Mouse (Mus musculus) olfactory bulb, adult 2 months (tissue): ENCODE measurements around the gene Renbp. TPM values are rescaled to one million over a fixed set of nuclear protein-coding genes. Genes with fewer than 3 reads are reported as not detected.

Experiments
- H3K27ac ChIP-seq: fragments of 200-500 bp; 2 replicates; pipeline ENCODE4 v1.5.1; 2012; ENCODE audit warnings: low read depth, low read length; ENCODE audit not compliant: insufficient read depth
- H3K4me1 ChIP-seq: fragments of 200-500 bp; 2 replicates; pipeline ENCODE4 v1.6.1; 2012; ENCODE audit warnings: low read length; ENCODE audit not compliant: control insufficient read depth, insufficient read depth
- H3K4me3 ChIP-seq: fragments of 200-500 bp; 2 replicates; pipeline ENCODE4 v1.5.1; 2012; ENCODE audit warnings: mild to moderate bottlenecking, low read depth, low read length, moderate library complexity; ENCODE audit not compliant: insufficient read depth
- CTCF ChIP-seq: fragments of 200-500 bp; IDR thresholded peaks from 2 replicates; pipeline ENCODE4 v1.5.1; 2012; ENCODE audit warnings: low read depth, mild to moderate bottlenecking, low read length, moderate library complexity; ENCODE audit not compliant: insufficient read depth
- POLR2A ChIP-seq: fragments of 200-500 bp; IDR thresholded peaks from 2 replicates; pipeline ENCODE4 v1.6.1; 2012; ENCODE audit warnings: mild to moderate bottlenecking, low read depth, low read length, moderate library complexity; ENCODE audit not compliant: insufficient read depth
- WGBS: fragments of 180-500 bp; shearing (Covaris S2); methylation state at CpG from one replicate; pipeline ENCODE4 v1.1.7; 2018; 5-methylcytosine and 5-hydroxymethylcytosine counted together
- polyA plus RNA-seq: library from polyadenylated mRNA; stranded (reverse); fragments of >200 nt; gene quantifications from 2 replicates; pipeline ENCODE4 v1.2.4, GENCODE M21; 2012; ENCODE audit warnings: low replicate concordance; ENCODE audit not compliant: missing spikeins, insufficient read depth, insufficient read length

The Renbp gene
- polyA plus RNA-seq, 1 experiment = not detected

DNA sequence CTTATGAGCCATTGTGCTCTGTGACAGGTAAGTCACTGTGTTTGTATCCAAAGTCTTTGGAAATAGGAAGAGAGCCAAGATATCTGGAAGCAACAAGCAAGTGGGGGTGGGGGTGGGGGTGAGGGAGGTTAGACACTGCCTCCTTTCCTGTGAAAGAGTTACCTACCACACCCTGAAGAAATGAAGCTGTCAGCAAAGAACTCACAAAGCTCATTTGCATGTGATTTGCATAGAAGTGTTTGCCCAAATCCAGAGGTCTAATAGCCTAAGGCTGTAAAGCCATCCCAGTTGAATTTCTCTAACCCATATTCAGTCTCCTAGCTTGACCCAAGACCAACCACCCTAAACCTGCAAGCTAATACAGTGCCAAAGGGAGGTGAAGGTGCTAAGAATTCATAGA lies 20.2 kb downstream of the Renbp start:
- H3K27ac ChIP-seq = no peak overlapping the region
- no peak overlapping the region for H3K4me3 ChIP-seq
- TF ChIP-seq POLR2A = no peak
- no peak for TF ChIP-seq CTCF
- peaks cover 5% of the 10 kb centered on the region; the same call in 1 of the 2 replicates for H3K4me1 ChIP-seq

- no peak overlapping the region for H3K4me3 ChIP-seq
- TF ChIP-seq POLR2A (no peak), CTCF (no peak)
- H3K4me1 ChIP-seq = peaks cover 5% of the 10 kb centered on the region; the same call in 1 of the 2 replicates
- 45% methylated on average over 1 of the region's 1 CpGs for WGBS
- H3K27ac ChIP-seq = no peak overlapping the region
Measured at GRCm38 (mm10) chrX:73910049-73910448, 20.6 kb downstream of the Renbp start.

DNA sequence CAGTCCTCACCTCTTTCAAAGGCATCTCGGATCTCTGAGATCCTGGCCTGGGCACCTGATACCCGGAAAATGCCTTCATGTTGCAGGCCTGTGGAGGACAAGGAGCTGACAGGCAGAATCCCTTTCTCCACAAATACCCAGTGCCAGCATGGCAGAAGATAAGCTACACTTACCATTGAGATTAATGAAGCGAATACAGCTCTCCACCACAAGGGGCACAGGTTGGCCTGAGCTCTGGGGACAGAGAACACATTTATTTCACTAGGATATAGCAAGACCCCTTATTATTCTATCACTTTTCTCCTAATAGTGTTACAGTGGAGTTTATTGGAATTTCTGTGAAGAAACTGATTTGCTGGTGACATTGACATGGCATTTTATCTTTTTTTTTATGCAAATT lies 32.7 kb downstream of the Renbp start:
- no peak for TF ChIP-seq POLR2A
- TF ChIP-seq CTCF = no peak
- no peaks in the 10 kb centered on the region for H3K4me1 ChIP-seq
- 74% methylated on average over 3 of the region's 3 CpGs for WGBS

DNA sequence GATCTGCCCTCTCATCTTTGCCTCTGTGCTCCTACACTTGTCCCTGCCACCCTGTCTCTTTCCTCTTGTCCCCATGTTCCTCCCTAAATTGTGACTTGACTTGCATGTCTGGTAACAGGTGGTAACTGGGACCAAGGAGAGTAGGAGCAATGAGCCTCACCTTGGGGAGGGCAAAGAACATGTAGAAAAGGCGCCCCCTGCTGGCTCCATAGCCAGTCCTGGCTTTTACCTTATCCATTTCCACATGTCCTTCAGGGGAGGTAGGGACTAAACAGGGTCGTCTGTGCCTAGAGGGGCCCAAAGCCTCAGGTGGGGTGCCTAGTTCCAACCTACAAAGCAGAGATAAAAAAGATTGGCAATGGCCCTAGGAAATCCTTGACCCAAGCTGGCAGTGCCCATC lies 34.9 kb downstream of the Renbp start, which contains the start of gene L1cam:
TSS of gene L1cam (minus strand) at position 387 of the 400 bp plus-strand sequence.
- TF ChIP-seq CTCF (peak; percentile 22; the same call in 1 of the 2 replicates), POLR2A (no peak)
- H3K4me1 ChIP-seq = no peaks in the 10 kb centered on the region
- 18% methylated on average over 2 of the region's 2 CpGs for WGBS
- H3K4me3 ChIP-seq = no peak within 1 kb of the TSS
- no peak within 1 kb of the TSS for H3K27ac ChIP-seq

More for the DNA sequence above, 32.7 kb downstream of the Renbp start:
- no peak overlapping the region for H3K27ac ChIP-seq
- H3K4me3 ChIP-seq = no peak overlapping the region

DNA sequence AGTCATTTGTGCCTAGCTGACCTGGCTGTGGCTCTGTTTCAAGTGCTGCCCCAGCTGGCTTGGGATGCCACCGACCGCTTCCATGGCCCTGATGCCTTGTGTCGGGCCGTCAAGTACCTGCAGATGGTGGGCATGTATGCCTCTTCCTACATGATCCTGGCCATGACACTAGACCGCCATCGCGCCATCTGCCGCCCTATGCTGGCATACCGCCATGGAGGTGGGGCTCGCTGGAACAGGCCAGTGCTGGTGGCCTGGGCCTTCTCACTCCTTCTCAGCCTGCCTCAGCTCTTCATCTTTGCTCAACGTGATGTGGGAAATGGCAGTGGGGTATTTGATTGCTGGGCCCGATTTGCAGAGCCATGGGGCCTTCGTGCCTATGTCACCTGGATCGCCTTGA lies 37.8 kb downstream of the Renbp start:
- no peak overlapping the region for H3K4me3 ChIP-seq
- 92% methylated on average over 14 of the region's 14 CpGs for WGBS
- no peak overlapping the region for H3K27ac ChIP-seq
- TF ChIP-seq CTCF = no peak
- no peak for TF ChIP-seq POLR2A
- no peaks in the 10 kb centered on the region for H3K4me1 ChIP-seq

DNA sequence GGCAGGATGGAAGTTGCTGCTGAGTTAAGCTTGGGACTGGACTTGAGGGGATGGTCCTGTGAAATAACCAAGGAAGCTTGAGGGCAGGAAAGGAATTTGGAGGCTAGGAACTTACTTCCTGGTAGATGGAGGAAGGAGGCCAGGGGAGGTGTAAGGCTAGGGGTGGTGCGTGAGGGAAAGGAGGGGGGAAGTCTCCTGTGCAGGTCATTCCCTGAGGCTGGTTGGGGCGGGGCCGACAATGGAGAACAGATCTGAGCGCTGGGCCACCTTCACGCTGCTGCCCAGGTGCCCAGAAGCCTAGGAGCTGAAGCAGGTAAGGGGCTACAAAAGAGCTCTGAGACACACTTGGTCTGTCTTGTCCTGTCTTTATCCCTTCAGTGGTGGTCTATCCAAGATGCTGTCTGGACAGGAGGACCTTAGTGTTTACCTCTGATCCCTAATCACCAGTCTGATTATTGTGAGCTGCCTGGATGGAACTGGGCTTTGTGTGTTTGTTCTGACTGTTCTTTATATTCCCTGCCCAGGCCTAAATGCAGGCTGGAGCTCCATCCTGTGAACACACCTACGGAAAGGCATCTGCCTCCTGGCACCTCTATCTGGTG lies 39.0 kb downstream of the Renbp start, which contains the start of gene Avpr2:
TSS of gene Avpr2 (plus strand) at position 552 of the 602 bp plus-strand sequence.
- H3K4me3 ChIP-seq = no peak within 1 kb of the TSS
- TF ChIP-seq POLR2A = no peak
- no peak for TF ChIP-seq CTCF
- WGBS = 90% methylated on average over 6 of the region's 6 CpGs
- no peak within 1 kb of the TSS for H3K27ac ChIP-seq
- no peaks in the 10 kb centered on the region for H3K4me1 ChIP-seq

GRCm38 (mm10) chrX:73881463-73881862 lies 49.2 kb downstream of the Renbp start:
- Histone ChIP-seq H3K27ac (no peak overlapping the region), H3K4me1 (peaks cover 3% of the 10 kb centered on the region; the same call in 1 of the 2 replicates), H3K4me3 (no peak overlapping the region)
- 46% methylated on average over 6 of the region's 6 CpGs for WGBS
- TF ChIP-seq POLR2A (no peak), CTCF (no peak)

DNA sequence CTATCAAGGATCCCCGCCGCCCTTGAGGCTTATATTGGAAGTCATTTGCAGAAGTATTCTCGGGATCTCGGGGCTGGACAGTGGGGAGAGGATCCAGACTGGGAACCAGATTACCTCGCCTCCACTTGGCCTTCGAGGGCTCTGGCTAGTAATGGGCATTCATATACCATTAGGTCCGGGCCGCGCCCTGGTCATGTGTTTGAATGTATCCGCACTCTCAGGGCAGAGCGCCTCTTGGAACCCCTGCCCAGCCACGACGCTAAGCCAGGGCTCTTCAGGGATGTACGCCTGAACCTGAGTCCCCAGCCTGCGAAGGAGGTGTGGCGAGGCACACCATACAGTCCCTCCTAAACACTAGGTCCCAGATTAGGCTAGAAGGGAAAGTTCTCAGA lies 49.6 kb downstream of the Renbp start:
- H3K4me3 ChIP-seq = peak overlapping the region; percentile 76
- 37% methylated on average over 16 of the region's 16 CpGs for WGBS
- TF ChIP-seq POLR2A (no peak), CTCF (no peak)
- peaks cover 3% of the 10 kb centered on the region; the same call in 1 of the 2 replicates for H3K4me1 ChIP-seq
- H3K27ac ChIP-seq = no peak overlapping the region

DNA sequence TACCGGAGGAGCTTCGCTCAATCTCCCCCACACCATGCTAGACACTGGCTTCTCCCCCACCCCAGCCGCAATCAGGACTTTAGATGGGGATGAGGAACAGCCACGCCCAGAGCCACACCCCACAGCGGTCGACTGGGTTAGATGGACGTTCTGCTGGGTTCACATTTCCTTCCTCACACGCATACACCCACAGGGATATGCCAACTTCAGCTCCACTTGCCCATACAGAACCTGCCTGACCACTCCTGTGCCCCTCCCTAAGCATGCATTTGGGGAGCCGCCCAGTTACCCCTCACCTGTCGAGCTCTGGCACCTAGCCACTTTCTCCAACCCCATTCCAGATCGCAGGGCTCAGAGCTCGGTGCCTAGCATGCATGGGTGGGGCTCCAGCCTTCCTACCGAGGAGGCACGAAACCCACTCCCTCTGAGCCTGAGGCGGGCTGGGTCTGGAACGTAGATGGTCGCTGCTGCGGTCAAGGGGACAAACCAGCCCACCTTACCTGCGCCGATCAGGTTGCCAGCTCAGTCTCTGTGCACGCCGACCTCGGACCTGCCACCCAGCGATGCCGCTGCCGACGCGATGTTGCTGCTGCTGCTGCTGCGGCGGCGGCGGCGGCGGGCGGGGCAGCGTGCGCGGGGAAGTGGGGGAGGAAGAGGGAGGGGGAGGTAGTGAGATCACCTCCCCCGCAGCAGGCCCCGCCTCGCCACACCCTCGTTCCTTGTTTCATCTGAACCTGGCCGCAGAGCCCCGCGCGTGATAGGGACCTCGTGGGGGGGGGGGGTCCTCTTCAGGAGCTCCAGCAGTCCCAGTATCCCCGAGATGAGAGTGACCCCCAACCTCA lies 50.2 kb downstream of the Renbp start:
- no peak for TF ChIP-seq CTCF
- TF ChIP-seq POLR2A = no peak
- Histone ChIP-seq H3K27ac (no peak overlapping the region), H3K4me1 (peaks cover 3% of the 10 kb centered on the region; the same call in 1 of the 2 replicates), H3K4me3 (peak overlapping the region; percentile 76)
- WGBS = 15% methylated on average over 37 of the region's 48 CpGs
